Mouse (Mus musculus): Measurements from ENCODE around the gene Zfp346.

DNA sequence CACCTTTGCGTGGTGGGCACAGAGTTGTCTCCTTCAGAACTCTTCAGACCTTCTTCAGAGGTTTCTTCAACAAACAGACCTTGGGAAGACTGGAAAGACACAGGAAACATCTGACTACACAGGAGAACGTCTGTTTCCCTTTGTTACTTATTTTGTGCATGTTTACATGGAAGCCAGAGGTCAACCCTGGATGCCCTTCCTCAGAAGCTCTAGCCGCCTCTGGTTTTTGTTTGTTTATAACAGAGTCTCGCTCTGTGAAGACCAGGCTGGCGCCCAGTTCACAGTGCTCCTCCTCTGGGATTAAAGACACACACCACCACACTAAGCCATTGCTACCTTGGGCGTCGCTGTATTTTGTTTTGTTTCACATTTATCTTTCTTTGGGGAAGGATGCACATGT, 35.4 kb upstream of the Zfp346 start:
- TF ChIP-seq GATA1 (IDR thresholded peaks at IDR 0.05; ENCODE audit: borderline replicate concordance, low read length) = no peak
- TF ChIP-seq FLI1 (IDR thresholded peaks at IDR 0.05; ENCODE audit: low read length) = no peak

Data from megakaryocyte, embryonic 14.5 days (primary cell).